Mouse (Mus musculus): ENCODE measurements at regions not wholly inside any gene's neighbourhood (a gene's known extent, or its start where the extent isn't known, plus 50 kb on each side); places are given as distances from the start of the nearest gene placed in this dataset.
A peak's percentile ranks its signal among the peaks of the same experiment; 100 is the strongest.

GRCm38 (mm10) chr11:90802569-90803363 lies 114.6 kb upstream of the Tom1l1 start:
- no peak for DNase-seq (ENCODE audit: low read depth, low spot score)

- DNase-seq (ENCODE audit: low read depth, low spot score) = no peak
Observed at GRCm38 (mm10) chr11:90797577-90797976, 109.4 kb upstream of the Tom1l1 start.

- DNase-seq (ENCODE audit: low read depth, low spot score) = no peak
Observed at GRCm38 (mm10) chr11:90783537-90783936, 95.4 kb upstream of the Tom1l1 start.

DNA sequence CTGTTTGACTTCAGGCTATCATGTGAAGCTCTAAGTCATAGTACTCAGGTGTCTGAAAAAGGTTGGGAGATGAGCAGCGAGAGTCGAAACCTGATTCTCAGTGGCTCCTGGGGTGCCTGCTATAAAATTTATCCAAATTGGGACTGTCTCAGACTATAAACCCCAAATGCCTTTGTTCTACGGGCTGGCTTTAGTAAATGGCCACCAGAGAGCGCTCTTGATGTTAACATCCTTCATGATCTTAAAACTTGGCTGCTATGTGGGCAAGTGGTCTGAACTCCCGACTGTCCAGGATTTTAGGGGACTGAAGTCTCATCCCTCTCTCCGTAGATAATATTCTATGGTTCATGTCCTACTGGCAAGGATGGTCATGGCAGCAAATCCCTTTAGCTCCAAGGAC lies 94.8 kb upstream of the Tom1l1 start:
- no peak for DNase-seq (ENCODE audit: low read depth, low spot score)

- no peak for DNase-seq (ENCODE audit: low read depth, low spot score)
Observed at GRCm38 (mm10) chr11:90775752-90776151, 87.6 kb upstream of the Tom1l1 start.

DNA sequence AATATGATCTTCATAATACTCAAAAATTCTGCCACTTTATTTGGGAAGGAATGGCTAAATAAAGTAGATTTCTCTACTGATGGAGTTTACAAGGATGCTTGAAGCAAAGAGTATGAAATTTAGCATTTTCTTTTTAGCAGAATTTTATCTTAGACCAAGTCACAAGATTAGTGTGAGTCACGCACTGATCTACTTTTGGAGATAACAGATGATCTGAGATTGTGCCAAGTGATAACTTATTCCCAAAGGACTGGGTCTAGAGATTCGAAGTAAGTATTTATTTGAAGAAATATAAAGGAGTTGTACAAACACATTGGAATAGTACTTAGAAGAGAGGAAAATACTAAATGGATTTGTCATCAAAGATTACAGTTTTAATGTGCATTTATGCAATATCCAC lies 67.8 kb upstream of the Tom1l1 start:
- DNase-seq (ENCODE audit: low read depth, low spot score) = no peak

GRCm38 (mm10) chr11:90748448-90748847 lies 60.3 kb upstream of the Tom1l1 start:
- peak; percentile 8 for DNase-seq (ENCODE audit: low read depth, low spot score)

GRCm38 (mm10) chr11:90741952-90742617 lies 53.9 kb upstream of the Tom1l1 start:
- no peak for DNase-seq (ENCODE audit: low read depth, low spot score)

DNA sequence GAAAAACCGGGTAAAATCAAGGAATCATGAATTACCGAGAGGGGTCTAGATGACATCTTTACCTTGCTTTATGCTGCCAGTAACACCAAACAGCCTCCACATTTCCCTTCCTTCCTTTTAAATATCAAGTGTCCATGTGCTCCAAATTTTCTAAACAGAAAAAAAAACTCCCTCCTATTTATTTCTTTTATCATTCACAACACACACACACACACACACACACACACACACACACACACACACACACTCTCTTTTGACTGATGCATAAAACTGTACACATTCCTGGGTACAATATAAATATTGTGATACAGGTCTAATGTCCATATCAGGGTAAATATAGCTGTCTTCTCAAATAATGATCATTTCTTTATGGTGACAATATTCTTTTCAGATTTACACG lies 51.3 kb upstream of the Tom1l1 start:
- no peak for DNase-seq (ENCODE audit: low read depth, low spot score)

DNA sequence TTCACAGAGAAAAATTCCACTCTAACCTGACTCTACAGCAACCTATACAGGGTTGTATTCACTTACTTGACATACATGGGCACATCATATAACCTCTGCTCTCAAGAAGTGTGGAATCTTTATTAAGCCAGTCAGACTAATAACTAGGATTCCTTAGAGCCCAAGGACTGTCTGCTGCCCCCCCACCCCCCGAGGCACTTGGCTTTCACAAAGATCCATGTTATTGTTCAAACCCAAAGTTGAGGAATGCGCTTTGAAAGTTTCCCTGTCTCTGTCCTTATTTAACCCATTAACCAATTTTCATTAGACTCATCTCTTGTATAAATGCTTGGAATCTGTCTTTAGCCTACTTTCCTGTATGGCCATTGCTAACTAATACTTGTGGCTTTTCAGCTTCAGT lies 50.6 kb upstream of the Tom1l1 start:
- no peak for DNase-seq (ENCODE audit: low read depth, low spot score)
